Mouse (Mus musculus): Measurements from ENCODE around the gene Ier2. TPM values are rescaled to one million over a fixed set of nuclear protein-coding genes. Genes with fewer than 3 reads are reported as not detected.

Ier2 gene
- 94.5 and 97.0 TPM in 2 replicates for polyA plus RNA-seq (2016; fragmentation: Nextera tagmentation; extraction: Ambion mirVana)

GRCm38 (mm10) chr8:84662581-84663065, at the start of gene Ier2:
Gene Ier2, minus strand, starts transcription at chr8:84662852.
- peak within 1 kb of the TSS; percentile 97 for H3K9ac ChIP-seq
- H3K27ac ChIP-seq = peak within 1 kb of the TSS; percentile 95
- H3K27me3 ChIP-seq = no peaks in the 10 kb centered on the region
- H3K36me3 ChIP-seq = no peaks in the 10 kb centered on the region
- no peaks in the 10 kb centered on the region for H3K9me3 ChIP-seq
- H3K4me2 ChIP-seq (replicated peaks) = peak within 1 kb of the TSS; percentile 81
- WGBS = under 1% methylated on average over 27 of the region's 27 CpGs
- H3K4me1 ChIP-seq = peaks cover 31% of the 10 kb centered on the region
- peak within 1 kb of the TSS; percentile 94 for H3K4me3 ChIP-seq
- ATAC-seq (ENCODE audit: insufficient number of reproducible peaks, insufficient read depth, low FRiP score, low TSS enrichment) = peak; percentile 66

GRCm38 (mm10) chr8:84711933-84712758, 49.5 kb upstream of the Ier2 start:
- Histone ChIP-seq H3K27ac (peak overlapping the region; percentile 97), H3K4me1 (peaks cover 81% of the 10 kb centered on the region), H3K4me2 (replicated peaks) (peak overlapping the region; percentile 30; the same call in 1 of the 2 replicates), H3K9ac (peak overlapping the region; percentile 27; the same call in 1 of the 2 replicates), H3K27me3 (peaks cover 45% of the 10 kb centered on the region), H3K9me3 (no peaks in the 10 kb centered on the region), H3K36me3 (peaks cover 16% of the 10 kb centered on the region), H3K4me3 (0 out of 2 replicates have a peak overlapping the region, but pooled peaks have one; percentile 1)
- 8% methylated on average over 10 of the region's 11 CpGs for WGBS
- peak; percentile 82 for ATAC-seq (ENCODE audit: insufficient number of reproducible peaks, insufficient read depth, low FRiP score, low TSS enrichment)

GRCm38 (mm10) chr8:84711312-84711711, 48.7 kb upstream of the Ier2 start:
- Histone ChIP-seq H3K4me3 (no peak overlapping the region), H3K4me1 (peaks cover 82% of the 10 kb centered on the region), H3K36me3 (peaks cover 11% of the 10 kb centered on the region), H3K4me2 (replicated peaks) (no peak overlapping the region), H3K9me3 (no peaks in the 10 kb centered on the region), H3K9ac (peak overlapping the region; percentile 4; the same call in 1 of the 2 replicates), H3K27ac (peak overlapping the region; percentile 97), H3K27me3 (peaks cover 48% of the 10 kb centered on the region)
- 44% methylated on average over 3 of the region's 3 CpGs for WGBS
- no peak for ATAC-seq (ENCODE audit: insufficient number of reproducible peaks, insufficient read depth, low FRiP score, low TSS enrichment)

- Histone ChIP-seq H3K27ac (peak overlapping the region; percentile 51; the same call in 1 of the 2 replicates), H3K4me1 (peaks cover 80% of the 10 kb centered on the region), H3K4me3 (no peak overlapping the region), H3K4me2 (replicated peaks) (no peak overlapping the region), H3K36me3 (peaks cover 11% of the 10 kb centered on the region), H3K9me3 (no peaks in the 10 kb centered on the region), H3K27me3 (peaks cover 48% of the 10 kb centered on the region), H3K9ac (no peak overlapping the region)
- no peak for ATAC-seq (ENCODE audit: insufficient number of reproducible peaks, insufficient read depth, low FRiP score, low TSS enrichment)
- 100% methylated on average over 1 of the region's 1 CpGs for WGBS
These were observed 47.3 kb upstream of the Ier2 start for GRCm38 (mm10) chr8:84709931-84710330.

GRCm38 (mm10) chr8:84708774-84709475, 46.3 kb upstream of the Ier2 start:
- no peak overlapping the region for H3K4me3 ChIP-seq
- peaks cover 80% of the 10 kb centered on the region for H3K4me1 ChIP-seq
- peaks cover 48% of the 10 kb centered on the region for H3K27me3 ChIP-seq
- peaks cover 8% of the 10 kb centered on the region for H3K36me3 ChIP-seq
- H3K9ac ChIP-seq = peak overlapping the region; percentile 30; the same call in 1 of the 2 replicates
- H3K27ac ChIP-seq = 0 out of 2 replicates have a peak overlapping the region, but pooled peaks have one; percentile 51
- H3K4me2 ChIP-seq (replicated peaks) = 0 out of 2 replicates have a peak overlapping the region, but pooled peaks have one; percentile 9
- ATAC-seq (ENCODE audit: insufficient number of reproducible peaks, insufficient read depth, low FRiP score, low TSS enrichment) = peak; percentile 47
- whole genome bisulfite sequencing = 11% methylated on average over 12 of the region's 12 CpGs
- H3K9me3 ChIP-seq = no peaks in the 10 kb centered on the region

- H3K36me3 ChIP-seq = peaks cover 7% of the 10 kb centered on the region; the same call in 1 of the 2 replicates
- H3K27ac ChIP-seq = no peak overlapping the region
- H3K9ac ChIP-seq = peak overlapping the region; percentile 49; the same call in 1 of the 2 replicates
- no peaks in the 10 kb centered on the region for H3K9me3 ChIP-seq
- no peak for ATAC-seq (ENCODE audit: insufficient number of reproducible peaks, insufficient read depth, low FRiP score, low TSS enrichment)
- H3K4me1 ChIP-seq = peaks cover 72% of the 10 kb centered on the region
- peak overlapping the region; percentile 30 for H3K4me2 ChIP-seq (replicated peaks)
- H3K4me3 ChIP-seq = no peak overlapping the region
- 7% methylated on average over 15 of the region's 15 CpGs for WGBS
- peaks cover 55% of the 10 kb centered on the region for H3K27me3 ChIP-seq
These were observed 45.5 kb upstream of the Ier2 start for GRCm38 (mm10) chr8:84708071-84708541.

- Histone ChIP-seq H3K4me3 (peak overlapping the region; percentile 21), H3K27me3 (peaks cover 62% of the 10 kb centered on the region), H3K9me3 (no peaks in the 10 kb centered on the region), H3K27ac (no peak overlapping the region), H3K9ac (peak overlapping the region; percentile 49), H3K4me1 (peaks cover 65% of the 10 kb centered on the region), H3K36me3 (peaks cover 7% of the 10 kb centered on the region; the same call in 1 of the 2 replicates), H3K4me2 (replicated peaks) (peak overlapping the region; percentile 30)
- WGBS = 7% methylated on average over 22 of the region's 22 CpGs
- no peak for ATAC-seq (ENCODE audit: insufficient number of reproducible peaks, insufficient read depth, low FRiP score, low TSS enrichment)
These were observed 44.7 kb upstream of the Ier2 start for GRCm38 (mm10) chr8:84707267-84707883.

- peaks cover 61% of the 10 kb centered on the region for H3K4me1 ChIP-seq
- peak overlapping the region; percentile 21 for H3K4me3 ChIP-seq
- WGBS = 1% methylated on average over 45 of the region's 45 CpGs
- peaks cover 68% of the 10 kb centered on the region for H3K27me3 ChIP-seq
- no peaks in the 10 kb centered on the region for H3K9me3 ChIP-seq
- H3K36me3 ChIP-seq = peaks cover 7% of the 10 kb centered on the region; the same call in 1 of the 2 replicates
- H3K27ac ChIP-seq = no peak overlapping the region
- ATAC-seq (ENCODE audit: insufficient number of reproducible peaks, insufficient read depth, low FRiP score, low TSS enrichment) = no peak
- peak overlapping the region; percentile 30 for H3K4me2 ChIP-seq (replicated peaks)
- H3K9ac ChIP-seq = peak overlapping the region; percentile 44; the same call in 1 of the 2 replicates
These were observed 44.1 kb upstream of the Ier2 start for GRCm38 (mm10) chr8:84706610-84707266.

GRCm38 (mm10) chr8:84705960-84706359, 43.3 kb upstream of the Ier2 start:
- ATAC-seq (ENCODE audit: insufficient number of reproducible peaks, insufficient read depth, low FRiP score, low TSS enrichment) = no peak
- Histone ChIP-seq H3K9me3 (no peaks in the 10 kb centered on the region), H3K4me3 (no peak overlapping the region), H3K4me2 (replicated peaks) (peak overlapping the region; percentile 33; the same call in 1 of the 2 replicates), H3K27me3 (peaks cover 76% of the 10 kb centered on the region), H3K36me3 (peaks cover 7% of the 10 kb centered on the region; the same call in 1 of the 2 replicates), H3K27ac (no peak overlapping the region), H3K4me1 (peaks cover 58% of the 10 kb centered on the region), H3K9ac (no peak overlapping the region)
- 1% methylated on average over 12 of the region's 12 CpGs for WGBS

GRCm38 (mm10) chr8:84704867-84705831, 42.5 kb upstream of the Ier2 start:
- ATAC-seq (ENCODE audit: insufficient number of reproducible peaks, insufficient read depth, low FRiP score, low TSS enrichment) = no peak
- Histone ChIP-seq H3K27ac (no peak overlapping the region), H3K4me3 (0 out of 2 replicates have a peak overlapping the region, but pooled peaks have one; percentile 20), H3K27me3 (peaks cover 77% of the 10 kb centered on the region), H3K9me3 (no peaks in the 10 kb centered on the region), H3K4me2 (replicated peaks) (peak overlapping the region; percentile 33), H3K36me3 (peaks cover 7% of the 10 kb centered on the region; the same call in 1 of the 2 replicates), H3K9ac (no peak overlapping the region), H3K4me1 (peaks cover 57% of the 10 kb centered on the region)
- 1% methylated on average over 61 of the region's 61 CpGs for WGBS

Data from embryonic facial prominence, embryonic 12.5 days (tissue).